In the genomic region with DNA sequence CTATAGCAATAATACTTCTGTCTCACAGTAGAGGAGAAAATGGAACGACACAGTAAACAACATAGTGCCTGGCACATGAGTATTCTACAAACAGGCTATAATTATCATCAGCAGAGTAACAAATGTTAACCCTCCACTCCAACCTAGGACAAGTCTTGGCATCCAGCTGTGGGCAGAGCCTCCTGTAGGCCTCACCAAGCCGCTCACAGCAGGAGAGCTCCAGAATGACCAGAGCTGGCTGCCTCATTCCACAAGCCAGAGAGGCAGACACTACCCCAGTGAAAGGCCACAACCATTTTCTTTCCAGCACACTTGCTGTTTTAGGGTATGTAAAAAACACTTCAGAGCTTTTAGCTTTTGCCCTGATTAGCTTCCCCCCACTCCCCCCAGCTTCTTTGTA, we compare ENCODE assay signal across 17 mouse cellular contexts. TPM values are rescaled to one million over a fixed set of nuclear protein-coding genes. Genes with fewer than 3 reads are reported as not detected.
"Had no signal": no experiment of that assay in that cellular context is flagged by ENCODE, and none has a peak within 500 bp of the region (broad histone marks: within the 10 kb centered on the region; RNA-seq: fewer than 3 reads in every experiment).

No protein-coding gene starts in this region.

- ATAC-seq: liver, embryonic 12.5 days; midbrain, embryonic 13.5 days had no signal

- H3K4me3 ChIP-seq: limb, embryonic 10.5 days; limb, embryonic 13.5 days; liver, embryonic 12.5 days; liver, embryonic 15.5 days; lung, embryonic 15.5 days; midbrain, embryonic 13.5 days had no signal

- H3K4me2 ChIP-seq: limb, embryonic 13.5 days; liver, embryonic 12.5 days; liver, embryonic 15.5 days; lung, embryonic 15.5 days; midbrain, embryonic 13.5 days had no signal

- H3K27me3 ChIP-seq: limb, embryonic 13.5 days; liver, embryonic 12.5 days; liver, embryonic 15.5 days; lung, embryonic 15.5 days; midbrain, embryonic 13.5 days had no signal

- H3K9ac ChIP-seq: limb, embryonic 13.5 days; liver, embryonic 12.5 days; liver, embryonic 15.5 days; lung, embryonic 15.5 days; midbrain, embryonic 13.5 days had no signal

- H3K4me1 ChIP-seq: limb, embryonic 10.5 days; limb, embryonic 13.5 days; lung, embryonic 15.5 days; midbrain, embryonic 13.5 days had no signal

- H3K9me3 ChIP-seq: limb, embryonic 10.5 days; limb, embryonic 13.5 days; liver, embryonic 12.5 days; liver, embryonic 15.5 days; lung, embryonic 15.5 days; midbrain, embryonic 13.5 days had no signal

- H3K27ac ChIP-seq: limb, embryonic 10.5 days; limb, embryonic 13.5 days; liver, embryonic 12.5 days; liver, embryonic 15.5 days; lung, embryonic 15.5 days; midbrain, embryonic 13.5 days had no signal

- DNase-seq: kidney, adult 9 months; kidney, postnatal 14 days; kidney, postnatal 4 days; liver; lung, adult 18-20 months; lung, postnatal 14 days; lung, postnatal 4 days; thymus, adult 2 months; thymus, postnatal 14 days; thymus, postnatal 4 days had no signal

RNA-seq across cellular contexts. Expression of gene Gsg1l, which starts 45.5 kb away (rescaled TPM):
- total RNA-seq: megakaryocyte progenitor cell, adult 5-6 weeks had no signal
- polyA plus RNA-seq: liver, embryonic 12.5 days had no signal
